Mouse (Mus musculus) naive thymus-derived CD4-positive, alpha-beta T cell, adult 2 months (primary cell): Measurements from ENCODE around the gene Ppcs.

ENCODE experiments used
- DNase-seq: peaks from one replicate; pipeline ENCODE4 v3.0.0-alpha.2; 2011; ENCODE audit warnings: low read depth

Gene Ppcs

GRCm38 (mm10) chr4:119417270-119417669, 5.0 kb downstream of the Ppcs start:
- DNase-seq: no peak

- peak; percentile 84 for DNase-seq
Observed at GRCm38 (mm10) chr4:119415072-119415753, 7.0 kb downstream of the Ppcs start, which contains the start of gene Ccdc30. Ccdc30 (minus strand) TSS chr4:119415521.

- DNase-seq: no peak
Observed at GRCm38 (mm10) chr4:119412791-119413190, 9.4 kb downstream of the Ppcs start.

GRCm38 (mm10) chr4:119411877-119412650, 10.2 kb downstream of the Ppcs start:
- no peak for DNase-seq

GRCm38 (mm10) chr4:119403431-119403830, 18.8 kb downstream of the Ppcs start:
- DNase-seq: no peak

- no peak for DNase-seq
Observed at GRCm38 (mm10) chr4:119400896-119401295, 21.3 kb downstream of the Ppcs start.

- no peak for DNase-seq
Observed at GRCm38 (mm10) chr4:119398751-119399150, 23.5 kb downstream of the Ppcs start.

GRCm38 (mm10) chr4:119390369-119390768, 31.9 kb downstream of the Ppcs start:
- peak; percentile 22 for DNase-seq

GRCm38 (mm10) chr4:119389184-119389583, 33.0 kb downstream of the Ppcs start:
- no peak for DNase-seq

- no peak for DNase-seq
Observed at GRCm38 (mm10) chr4:119381471-119382190, 40.6 kb downstream of the Ppcs start.

- DNase-seq: no peak
Observed at GRCm38 (mm10) chr4:119369460-119369859, 52.8 kb downstream of the Ppcs start.
